Mouse (Mus musculus) limb, embryonic 14.5 days (tissue): ENCODE data around the gene Chst5. TPM values are rescaled to one million over a fixed set of nuclear protein-coding genes. Genes with fewer than 3 reads are reported as not detected.

Source experiments
- ATAC-seq: fragments of 200-750 bp; cut with Nextera tagmentation; 2 replicates; pipeline ENCODE4 v1.8.0; 2017; ENCODE audit warnings: low read depth, moderate number of reproducible peaks, moderate TSS enrichment; ENCODE audit not compliant: low FRiP score
- DNase-seq: peaks from one replicate; pipeline ENCODE4 v3.0.0-alpha.2; 2015; ENCODE audit warnings: low spot score
- H3K27ac ChIP-seq: fragments of 300-500 bp; sonication (generic); replicated peaks from 2 replicates; pipeline ENCODE4 v1.5.1; 2014; ENCODE audit warnings: low read depth, mild to moderate bottlenecking, low read length, moderate library complexity, mixed read lengths
- H3K27me3 ChIP-seq: fragments of 300-500 bp; sonication (generic); 2 replicates; pipeline ENCODE4 v1.6.1; 2014; ENCODE audit warnings: low read length, mixed read lengths; ENCODE audit not compliant: control insufficient read depth, insufficient read depth
- H3K36me3 ChIP-seq: fragments of 300-500 bp; sonication (generic); 2 replicates; pipeline ENCODE4 v1.6.1; 2014; ENCODE audit warnings: mild to moderate bottlenecking, low read length, moderate library complexity, mixed read lengths; ENCODE audit not compliant: control insufficient read depth, insufficient read depth
- H3K4me1 ChIP-seq: fragments of 300-500 bp; sonication (generic); 2 replicates; pipeline ENCODE4 v1.6.1; 2014; ENCODE audit warnings: antibody characterized with exemption, low read length, mixed read lengths; ENCODE audit not compliant: control insufficient read depth, insufficient read depth
- H3K4me2 ChIP-seq: fragments of 300-500 bp; sonication (generic); replicated peaks from 2 replicates; pipeline ENCODE4 v1.6.1; 2014; ENCODE audit warnings: low read depth, mild to moderate bottlenecking, low read length, moderate library complexity; ENCODE audit not compliant: severe bottlenecking
- H3K4me3 ChIP-seq: fragments of 300-500 bp; sonication (generic); replicated peaks from 2 replicates; pipeline ENCODE4 v1.5.1; 2014; ENCODE audit warnings: low read length
- H3K9ac ChIP-seq: fragments of 300-500 bp; sonication (generic); 2 replicates; pipeline ENCODE4 v1.6.1; 2014; ENCODE audit warnings: mild to moderate bottlenecking, low read depth, low read length, moderate library complexity; ENCODE audit not compliant: severe bottlenecking
- H3K9me3 ChIP-seq: fragments of 300-500 bp; sonication (generic); 2 replicates; pipeline ENCODE4 v1.6.1; 2016; ENCODE audit warnings: low read length; ENCODE audit not compliant: control insufficient read depth
- POLR2A ChIP-seq: fragments of 200-500 bp; IDR thresholded peaks from 2 replicates; pipeline ENCODE4 v1.8.0; 2012; ENCODE audit warnings: inconsistent platforms, mild to moderate bottlenecking, moderate library complexity, borderline replicate concordance; ENCODE audit not compliant: insufficient read depth, insufficient read length; ENCODE audit errors: extremely low read depth
- WGBS: fragments of 180-500 bp; shearing (Covaris S2); extraction: QIAGEN DNeasy Blood & Tissue Kit; methylation state at CpG from one replicate; pipeline ENCODE4 v1.1.7; 2014; 5-methylcytosine and 5-hydroxymethylcytosine counted together
- polyA plus RNA-seq, 2 experiments: library from polyadenylated mRNA; depleted of rRNA in 1 of 2; stranded (reverse) in 1 of 2; unstranded in 1 of 2; fragments of >200 nt; fragmentation: Nextera tagmentation in 1 of 2; extraction: Ambion mirVana in 1 of 2; gene quantifications; 2 replicates each; pipeline versions ENCODE4 v1.2.1 to v1.2.3; 2012 to 2014

Chst5 gene
- polyA plus RNA-seq, 2 experiments = 11.7 to 12.2 TPM

DNA sequence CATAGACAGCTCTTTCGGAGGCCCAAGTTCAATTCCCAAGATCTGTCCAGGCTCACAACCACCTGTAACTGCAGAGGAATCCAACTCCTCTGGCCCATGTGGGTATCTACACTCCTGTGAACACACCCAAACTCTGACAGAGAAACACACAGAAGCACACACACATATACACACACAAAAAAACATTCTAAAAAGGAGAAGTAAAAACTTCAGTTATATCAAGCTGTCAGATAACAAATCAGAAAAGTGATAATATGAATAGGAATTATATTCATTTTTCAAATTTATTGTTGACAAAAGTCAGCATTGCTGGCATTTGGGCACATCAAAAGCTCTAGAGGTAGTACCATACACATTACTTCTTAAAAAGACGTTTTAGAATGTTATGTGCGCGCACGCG, 63.5 kb downstream of the Chst5 start:
- Histone ChIP-seq H3K4me2 (no peak overlapping the region), H3K27ac (no peak overlapping the region), H3K9ac (no peak overlapping the region), H3K9me3 (no peaks in the 10 kb centered on the region), H3K36me3 (peaks cover 31% of the 10 kb centered on the region), H3K4me1 (no peaks in the 10 kb centered on the region), H3K4me3 (no peak overlapping the region), H3K27me3 (no peaks in the 10 kb centered on the region)
- TF ChIP-seq POLR2A = no peak
- no peak for ATAC-seq
- WGBS = 96% methylated on average over 6 of the region's 6 CpGs
- DNase-seq = no peak

Other genes starting within 250 kb of the Chst5 start
- 0.10 and 0.91 TPM in 2 replicates for gene Ctrb1, start 219.4 kb downstream of the Chst5 start, polyA plus RNA-seq (2012; rRNA removed)
- gene Ctrb1, start 219.4 kb downstream of the Chst5 start, polyA plus RNA-seq (2014; fragmentation: Nextera tagmentation; extraction: Ambion mirVana) = not detected in 2 replicates
- 55.5 and 79.4 TPM in 2 replicates for gene Bcar1, start 166.6 kb downstream of the Chst5 start, polyA plus RNA-seq (2012; rRNA removed)
- gene Bcar1, start 166.6 kb downstream of the Chst5 start, polyA plus RNA-seq (2014; fragmentation: Nextera tagmentation; extraction: Ambion mirVana) = 40.7 and 45.4 TPM in 2 replicates
- 50.4 and 129 TPM in 2 replicates for gene Cfdp1, start 56.2 kb downstream of the Chst5 start, polyA plus RNA-seq (2012; rRNA removed)
- gene Cfdp1, start 56.2 kb downstream of the Chst5 start, polyA plus RNA-seq (2014; fragmentation: Nextera tagmentation; extraction: Ambion mirVana) = 210 and 219 TPM in 2 replicates
- 5.8 and 7.0 TPM in 2 replicates for gene Tmem170, start 33.7 kb downstream of the Chst5 start, polyA plus RNA-seq (2012; rRNA removed)
- gene Tmem170, start 33.7 kb downstream of the Chst5 start, polyA plus RNA-seq (2014; fragmentation: Nextera tagmentation; extraction: Ambion mirVana) = 4.0 and 5.1 TPM in 2 replicates
- gene Tmem231, start 23.4 kb upstream of the Chst5 start, polyA plus RNA-seq (2012; rRNA removed) = 16.3 and 19.8 TPM in 2 replicates
- gene Tmem231, start 23.4 kb upstream of the Chst5 start, polyA plus RNA-seq (2014; fragmentation: Nextera tagmentation; extraction: Ambion mirVana) = 15.7 and 17.9 TPM in 2 replicates
- 55.6 and 56.6 TPM in 2 replicates for gene Gabarapl2, start 30.3 kb upstream of the Chst5 start, polyA plus RNA-seq (2012; rRNA removed)
- gene Gabarapl2, start 30.3 kb upstream of the Chst5 start, polyA plus RNA-seq (2014; fragmentation: Nextera tagmentation; extraction: Ambion mirVana) = 148 and 163 TPM in 2 replicates
- gene Adat1, start 81.9 kb upstream of the Chst5 start, polyA plus RNA-seq (2012; rRNA removed) = 11.4 and 12.2 TPM in 2 replicates
- gene Adat1, start 81.9 kb upstream of the Chst5 start, polyA plus RNA-seq (2014; fragmentation: Nextera tagmentation; extraction: Ambion mirVana) = 6.1 and 6.8 TPM in 2 replicates
- gene Kars, start 100.9 kb upstream of the Chst5 start, polyA plus RNA-seq (2012; rRNA removed) = 99.2 and 124 TPM in 2 replicates
- gene Kars, start 100.9 kb upstream of the Chst5 start, polyA plus RNA-seq (2014; fragmentation: Nextera tagmentation; extraction: Ambion mirVana) = 204 and 207 TPM in 2 replicates
- gene Terf2ip, start 101.0 kb upstream of the Chst5 start, polyA plus RNA-seq (2012; rRNA removed) = 14.9 and 16.5 TPM in 2 replicates
- gene Terf2ip, start 101.0 kb upstream of the Chst5 start, polyA plus RNA-seq (2014; fragmentation: Nextera tagmentation; extraction: Ambion mirVana) = 17.5 and 21.5 TPM in 2 replicates
- 0.22 and 0.34 TPM in 2 replicates for gene Gm6793, start 104.6 kb upstream of the Chst5 start, polyA plus RNA-seq (2012; rRNA removed)
- 0.43 and 0.72 TPM in 2 replicates for gene Gm6793, start 104.6 kb upstream of the Chst5 start, polyA plus RNA-seq (2014; fragmentation: Nextera tagmentation; extraction: Ambion mirVana)